Mouse (Mus musculus): Measurements from ENCODE around the gene Dcst1. TPM values are rescaled to one million over a fixed set of nuclear protein-coding genes. Genes with fewer than 3 reads are reported as not detected.

Dcst1 gene
- total RNA-seq, 2 experiments from 2014 or later = 0.23 TPM; not detected in 1

Other genes starting within 250 kb of the Dcst1 start
- not detected for gene Pklr, start 229.1 kb downstream of the Dcst1 start, total RNA-seq (2021)
- gene Hcn3, start 205.1 kb downstream of the Dcst1 start, total RNA-seq (2021) = 10 to 100 TPM; 20.4 to 25.1 TPM
- gene Clk2, start 200.5 kb downstream of the Dcst1 start, total RNA-seq (2021) = 10 to 100 TPM; 46.7 TPM
- gene Scamp3, start 187.8 kb downstream of the Dcst1 start, total RNA-seq (2021) = 10 to 100 TPM; 77.0 to 79.2 TPM
- gene Fam189b, start 182.1 kb downstream of the Dcst1 start, total RNA-seq (2021) = 10 to 100 TPM; 73.5 to 77.2 TPM
- 10 to 100 TPM; 63.4 to 66.7 TPM for gene Gba, start 162.3 kb downstream of the Dcst1 start, total RNA-seq (2021)
- 10 to 100 TPM; 23.5 to 27.0 TPM for gene Thbs3, start 150.1 kb downstream of the Dcst1 start, total RNA-seq (2021)
- 100 to 1,000 TPM in 1 of 2 experiments, 10 to 100 TPM in 1; 96.9 to 107 TPM for gene Mtx1, start 138.2 kb downstream of the Dcst1 start, total RNA-seq (2021)
- gene Muc1, start 136.2 kb downstream of the Dcst1 start, total RNA-seq (2021) = 1 to 10 TPM in 1 of 2 experiments, under 1 TPM in 1; 0.42 to 1.0 TPM
- 10 to 100 TPM; 74.5 to 86.3 TPM for gene Krtcap2, start 119.3 kb downstream of the Dcst1 start, total RNA-seq (2021)
- 100 to 1,000 TPM; 102 to 105 TPM for gene Trim46, start 118.9 kb downstream of the Dcst1 start, total RNA-seq (2021)
- 10 to 100 TPM; 50.8 to 53.0 TPM for gene Dpm3, start 105.9 kb downstream of the Dcst1 start, total RNA-seq (2021)
- 10 to 100 TPM; 25.7 to 30.5 TPM for gene Slc50a1, start 94.7 kb downstream of the Dcst1 start, total RNA-seq (2021)
- gene Efna1, start 84.1 kb downstream of the Dcst1 start, total RNA-seq (2021) = 1 to 10 TPM; 4.0 to 5.9 TPM
- gene Efna3, start 42.3 kb downstream of the Dcst1 start, total RNA-seq (2021) = 10 to 100 TPM; 48.5 to 49.6 TPM
- under 1 TPM; 0.29 to 0.61 TPM for gene Efna4, start 27.2 kb downstream of the Dcst1 start, total RNA-seq (2021)
- gene Adam15, start 15.3 kb downstream of the Dcst1 start, total RNA-seq (2021) = 10 to 100 TPM; 95.0 TPM
- gene Dcst2, start 3.3 kb downstream of the Dcst1 start, total RNA-seq (2021) = under 1 TPM; 0.34 to 0.35 TPM
- gene Zbtb7b, start 29.5 kb upstream of the Dcst1 start, total RNA-seq (2021) = 1 to 10 TPM; 8.0 to 9.1 TPM
- gene Lenep, start 37.5 kb upstream of the Dcst1 start, total RNA-seq (2021) = 1 to 10 TPM; 1.6 to 4.0 TPM
- 10 to 100 TPM; 30.6 to 31.4 TPM for gene Flad1, start 46.6 kb upstream of the Dcst1 start, total RNA-seq (2021)
- gene Cks1b, start 53.1 kb upstream of the Dcst1 start, total RNA-seq (2021) = 1 to 10 TPM; 3.5 to 4.0 TPM
- 10 to 100 TPM; 12.6 to 14.5 TPM for gene Shc1, start 53.2 kb upstream of the Dcst1 start, total RNA-seq (2021)
- gene Pygo2, start 65.0 kb upstream of the Dcst1 start, total RNA-seq (2021) = 10 to 100 TPM; 52.7 to 60.6 TPM
- gene Pbxip1, start 71.5 kb upstream of the Dcst1 start, total RNA-seq (2021) = 10 to 100 TPM; 39.5 to 40.3 TPM
- 10 to 100 TPM; 33.6 to 36.8 TPM for gene Pmvk, start 89.3 kb upstream of the Dcst1 start, total RNA-seq (2021)
- gene Kcnn3, start 154.9 kb upstream of the Dcst1 start, total RNA-seq (2021) = 10 to 100 TPM; 21.7 to 22.3 TPM

All from left cerebral cortex, postnatal 14 days (tissue).